Mouse (Mus musculus): Measurements from ENCODE around the gene Hoxa7. TPM values are rescaled to one million over a fixed set of nuclear protein-coding genes. Genes with fewer than 3 reads are reported as not detected.

Gene Hoxa7
- total RNA-seq, 1 experiment from 2014 or later: not detected

DNA sequence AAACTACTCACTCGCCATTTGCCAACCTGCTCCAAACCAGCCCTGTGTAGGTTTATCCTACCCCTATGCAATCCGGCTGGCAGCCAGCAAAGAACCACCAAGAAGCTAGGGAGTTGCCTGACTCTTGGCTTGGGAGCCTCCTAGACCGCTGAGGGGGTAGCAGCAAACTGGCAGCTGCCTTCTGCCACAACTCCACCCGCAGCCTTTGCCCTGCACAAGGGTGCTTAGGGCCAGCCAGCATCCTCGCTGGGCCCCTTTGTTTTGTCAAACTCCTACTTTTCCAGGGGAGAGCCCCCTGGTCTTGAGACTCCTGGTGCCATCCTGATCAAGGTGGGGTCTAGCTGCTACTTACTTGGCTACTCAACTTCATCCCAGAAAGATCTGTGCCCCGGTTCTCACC lies 37.0 kb downstream of the Hoxa7 start:
- ATAC-seq (ENCODE audit: extremely low read depth, insufficient number of reproducible peaks, low FRiP score, poor library complexity, severe bottlenecking): no peak

DNA sequence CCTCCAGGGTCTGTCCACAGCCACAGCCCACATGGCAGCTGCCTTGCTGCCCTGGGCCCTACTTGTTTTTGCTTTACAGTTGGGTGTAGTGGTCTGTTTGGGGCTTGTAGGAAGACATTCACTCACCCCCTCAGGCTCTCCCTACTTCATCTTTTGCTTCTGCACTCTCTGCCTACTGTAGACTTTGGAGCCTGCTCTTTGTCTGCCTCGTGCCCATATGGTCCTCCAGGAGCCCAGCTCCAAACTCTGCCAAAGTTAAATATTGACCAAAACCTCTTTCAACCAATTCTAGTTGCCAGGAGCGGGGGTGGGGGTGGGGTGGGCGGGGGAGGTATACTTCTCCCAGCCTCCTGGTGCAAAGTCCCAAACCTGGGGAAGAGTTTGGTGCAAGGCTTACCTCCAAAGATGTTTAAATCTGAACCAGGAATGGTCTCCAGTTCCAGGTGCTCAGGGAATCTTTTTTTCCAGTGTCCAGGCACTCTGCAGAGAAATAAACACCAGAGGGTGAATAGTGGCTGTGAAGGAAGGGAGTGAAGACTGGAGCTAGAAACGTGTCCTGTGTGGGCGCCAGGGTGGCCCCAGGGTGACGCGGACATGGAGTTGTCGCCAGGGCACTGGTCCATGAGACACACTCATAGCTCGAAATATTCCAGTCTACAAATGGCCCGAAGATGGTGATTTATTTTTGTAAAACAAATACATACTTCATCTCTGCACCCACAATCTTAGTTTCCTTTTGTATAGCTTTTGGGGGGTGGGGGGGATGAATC lies 38.2 kb downstream of the Hoxa7 start:
- ATAC-seq (ENCODE audit: extremely low read depth, insufficient number of reproducible peaks, low FRiP score, poor library complexity, severe bottlenecking): no peak

DNA sequence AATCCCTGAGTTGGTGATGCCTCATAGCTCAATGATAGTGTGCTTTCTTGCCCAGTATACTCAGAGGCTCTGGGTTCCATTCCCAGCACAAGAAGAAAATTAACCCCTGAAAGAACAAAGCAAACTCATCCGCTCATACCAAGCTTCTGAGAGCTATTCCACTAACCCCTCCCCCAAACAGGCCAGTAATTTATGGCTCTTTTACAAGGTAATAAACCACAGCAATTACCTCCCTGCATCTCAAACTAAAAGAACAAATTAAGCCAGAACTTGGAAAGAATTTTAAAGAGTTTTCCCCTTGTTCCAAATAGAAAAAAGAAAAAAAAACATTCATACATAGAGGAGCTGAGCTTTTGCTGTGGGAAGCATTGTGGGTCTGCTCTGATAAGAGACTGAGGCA lies 38.9 kb downstream of the Hoxa7 start:
- no peak for ATAC-seq (ENCODE audit: extremely low read depth, insufficient number of reproducible peaks, low FRiP score, poor library complexity, severe bottlenecking)

DNA sequence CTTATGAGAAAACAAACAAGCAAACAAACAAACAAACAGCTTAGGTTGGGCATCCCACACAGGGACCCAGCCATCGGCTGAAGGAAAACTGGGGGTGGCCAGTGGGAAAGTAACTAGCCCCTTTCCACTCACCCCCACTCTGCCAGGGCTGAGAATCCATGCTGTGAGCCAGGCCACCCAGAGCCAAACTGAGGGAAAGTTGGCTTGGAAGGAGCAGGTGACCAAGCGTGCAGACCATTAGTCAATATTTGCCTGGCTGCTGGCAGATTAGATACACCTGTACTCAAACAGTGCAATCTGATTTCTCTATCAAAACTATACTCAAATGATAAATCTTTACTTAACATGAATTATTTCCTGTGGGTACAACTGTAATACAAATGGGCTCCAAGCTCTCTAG lies 39.6 kb downstream of the Hoxa7 start:
- ATAC-seq (ENCODE audit: extremely low read depth, insufficient number of reproducible peaks, low FRiP score, poor library complexity, severe bottlenecking): no peak

GRCm38 (mm10) chr6:52180726-52181125 lies 40.9 kb downstream of the Hoxa7 start:
- ATAC-seq (ENCODE audit: extremely low read depth, insufficient number of reproducible peaks, low FRiP score, poor library complexity, severe bottlenecking): no peak

DNA sequence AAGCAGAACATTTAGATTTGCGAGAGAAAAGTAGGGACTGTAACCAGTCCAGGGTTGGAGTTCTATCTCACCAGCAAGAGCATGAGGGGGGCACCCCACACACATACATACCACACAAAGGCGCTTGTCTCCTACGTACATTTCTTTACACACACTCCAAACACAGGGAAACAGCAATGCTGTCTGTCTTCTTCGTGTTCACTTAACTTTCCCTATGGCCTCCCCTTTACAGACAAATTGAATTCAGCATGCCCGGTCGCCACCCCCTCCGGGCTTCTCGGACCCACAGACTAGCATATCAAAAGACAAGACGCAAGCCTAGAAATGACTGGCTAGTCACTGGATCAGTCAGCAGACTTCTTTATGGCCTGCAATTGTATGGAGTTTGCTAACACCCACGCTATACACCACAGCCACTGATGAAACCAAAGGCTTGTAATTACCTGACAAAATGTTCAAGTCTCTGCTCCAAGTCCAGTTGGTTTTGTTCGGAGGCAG lies 41.4 kb downstream of the Hoxa7 start:
- ATAC-seq (ENCODE audit: extremely low read depth, insufficient number of reproducible peaks, low FRiP score, poor library complexity, severe bottlenecking): no peak

GRCm38 (mm10) chr6:52179690-52180089 lies 42.0 kb downstream of the Hoxa7 start:
- no peak for ATAC-seq (ENCODE audit: extremely low read depth, insufficient number of reproducible peaks, low FRiP score, poor library complexity, severe bottlenecking)

- ATAC-seq (ENCODE audit: extremely low read depth, insufficient number of reproducible peaks, low FRiP score, poor library complexity, severe bottlenecking): no peak
Observed at GRCm38 (mm10) chr6:52178918-52179665, 42.6 kb downstream of the Hoxa7 start.

- ATAC-seq (ENCODE audit: extremely low read depth, insufficient number of reproducible peaks, low FRiP score, poor library complexity, severe bottlenecking): no peak
Observed at GRCm38 (mm10) chr6:52177806-52178205, 43.8 kb downstream of the Hoxa7 start.

DNA sequence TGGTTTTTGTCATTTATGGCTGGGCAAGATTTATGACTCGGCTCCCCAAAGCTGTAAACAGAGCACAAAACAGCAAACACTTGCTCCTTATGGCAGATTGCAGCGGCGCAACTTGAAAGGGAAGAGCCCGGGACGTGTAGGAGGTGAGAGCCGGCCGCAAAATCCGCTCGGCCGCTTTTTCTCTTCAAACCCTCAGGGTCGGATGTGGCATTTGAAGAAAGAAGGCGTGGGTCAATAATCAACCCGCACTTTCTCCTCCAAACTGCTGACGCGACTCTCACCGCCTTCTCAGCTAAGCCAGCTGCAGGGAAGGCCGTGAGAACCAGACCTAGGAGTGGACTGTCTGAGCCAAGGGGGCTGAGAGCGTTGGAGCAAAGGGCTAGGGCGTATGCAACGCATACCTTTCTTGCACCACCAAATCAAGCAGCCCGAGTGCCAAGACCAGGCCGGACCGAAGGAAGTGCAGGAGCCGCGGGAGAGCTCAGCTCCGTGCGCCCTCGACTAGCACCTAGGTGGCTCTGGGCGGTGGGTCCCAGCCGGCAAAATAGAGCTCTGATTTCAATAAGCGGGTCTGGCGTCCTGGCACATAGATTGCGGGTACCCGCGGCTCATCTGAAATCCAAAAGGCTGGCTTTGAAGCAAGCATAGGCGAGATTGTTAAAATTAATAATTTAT lies 44.5 kb downstream of the Hoxa7 start, which contains the start of gene 5730596B20Rik:
5730596B20Rik (plus strand) TSS at position 438 of the 675 bp plus-strand sequence.
- no peak for ATAC-seq (ENCODE audit: extremely low read depth, insufficient number of reproducible peaks, low FRiP score, poor library complexity, severe bottlenecking)

GRCm38 (mm10) chr6:52176391-52176790 lies 45.3 kb downstream of the Hoxa7 start:
- no peak for ATAC-seq (ENCODE audit: extremely low read depth, insufficient number of reproducible peaks, low FRiP score, poor library complexity, severe bottlenecking)

DNA sequence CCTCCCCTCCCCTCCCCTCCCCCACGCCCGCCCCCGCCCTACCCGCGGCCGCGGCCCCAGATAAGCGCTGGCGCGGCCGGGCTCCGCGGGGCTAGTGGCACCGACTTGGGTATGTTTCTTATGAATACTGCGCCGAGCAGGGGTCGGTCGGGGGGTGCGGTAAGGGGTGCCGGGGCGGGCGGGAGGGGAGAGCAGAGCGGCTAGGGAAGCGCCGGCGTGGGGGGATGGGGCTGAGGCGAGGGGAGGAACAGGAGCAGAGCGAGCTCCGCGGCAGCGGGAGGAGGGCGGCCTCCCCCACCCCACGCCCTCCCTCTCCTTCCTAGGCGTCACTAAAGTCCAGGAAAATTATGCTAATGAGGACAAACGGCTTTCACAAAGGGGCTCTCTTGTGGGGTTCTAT lies 45.8 kb downstream of the Hoxa7 start:
- ATAC-seq (ENCODE audit: extremely low read depth, insufficient number of reproducible peaks, low FRiP score, poor library complexity, severe bottlenecking): no peak

- ATAC-seq (ENCODE audit: extremely low read depth, insufficient number of reproducible peaks, low FRiP score, poor library complexity, severe bottlenecking): no peak
Observed at GRCm38 (mm10) chr6:52174968-52175751, 46.5 kb downstream of the Hoxa7 start.

GRCm38 (mm10) chr6:52173648-52174047 lies 48.0 kb downstream of the Hoxa7 start:
- no peak for ATAC-seq (ENCODE audit: extremely low read depth, insufficient number of reproducible peaks, low FRiP score, poor library complexity, severe bottlenecking)

- no peak for ATAC-seq (ENCODE audit: extremely low read depth, insufficient number of reproducible peaks, low FRiP score, poor library complexity, severe bottlenecking)
Observed at GRCm38 (mm10) chr6:52172501-52172900, 49.2 kb downstream of the Hoxa7 start.

- no peak for ATAC-seq (ENCODE audit: extremely low read depth, insufficient number of reproducible peaks, low FRiP score, poor library complexity, severe bottlenecking)
Observed at GRCm38 (mm10) chr6:52171938-52172337, 49.7 kb downstream of the Hoxa7 start.

DNA sequence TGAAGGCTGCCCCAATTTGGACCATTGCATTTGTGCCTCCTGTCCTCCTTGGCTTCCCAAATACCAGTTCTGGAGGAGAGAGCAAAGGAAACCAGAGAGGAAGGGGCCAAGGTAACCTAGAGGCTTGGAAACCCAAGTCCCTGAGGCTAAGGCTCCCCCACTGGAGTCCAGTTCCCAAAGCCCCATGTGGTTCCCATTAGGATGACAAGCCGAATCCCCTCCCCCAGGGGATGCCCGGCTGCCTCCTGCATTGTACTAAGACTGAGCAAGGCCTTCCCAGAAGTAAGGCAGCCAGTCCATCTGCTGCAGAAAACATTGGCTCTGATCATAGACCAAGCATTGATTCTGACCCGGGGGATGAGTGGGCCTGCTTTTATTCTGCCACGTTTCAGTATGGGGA lies 50.3 kb downstream of the Hoxa7 start:
- ATAC-seq (ENCODE audit: extremely low read depth, insufficient number of reproducible peaks, low FRiP score, poor library complexity, severe bottlenecking): no peak

DNA sequence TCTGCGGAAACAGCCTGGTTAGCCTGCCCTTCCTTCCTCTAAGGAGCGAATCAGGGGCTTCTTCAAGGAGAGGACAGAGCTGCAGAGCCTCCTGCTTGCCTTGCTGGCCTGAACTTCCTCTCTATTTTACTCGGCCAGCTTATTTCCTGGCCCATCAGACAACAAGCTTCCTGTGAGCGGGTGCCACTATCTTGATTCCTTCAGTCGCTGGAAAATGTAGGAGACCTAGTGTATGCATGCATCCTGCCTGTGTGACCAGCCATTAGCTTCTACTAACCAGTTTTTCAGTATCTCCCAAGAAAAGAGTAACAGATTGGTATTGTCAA lies 50.8 kb downstream of the Hoxa7 start:
- no peak for ATAC-seq (ENCODE audit: extremely low read depth, insufficient number of reproducible peaks, low FRiP score, poor library complexity, severe bottlenecking)
